Mouse (Mus musculus): ENCODE data around the gene H2afy.

Gene H2afy

DNA sequence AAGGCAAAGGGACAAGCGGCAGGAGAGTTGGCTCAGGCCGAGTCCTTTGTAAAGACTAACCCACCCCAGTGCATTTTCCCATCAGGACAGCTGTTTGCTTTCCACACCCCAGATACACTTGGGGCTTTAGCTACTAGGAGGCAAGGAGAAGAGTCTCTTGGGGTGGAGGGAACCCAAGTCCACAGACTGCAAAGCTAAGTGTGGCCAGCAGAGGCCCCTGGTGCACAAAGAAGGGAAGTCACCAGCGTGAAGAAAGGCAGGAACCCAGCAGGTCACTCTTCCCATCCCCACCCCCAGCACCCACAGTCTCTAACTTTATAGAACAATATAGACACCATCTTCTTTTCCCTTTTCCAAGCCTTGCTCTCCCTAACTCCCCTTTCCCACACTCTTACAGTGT, 9.4 kb upstream of the H2afy start:
- peak in 1 of 2 experiments; percentile 41 for DNase-seq (ENCODE audit: low spot score in 2 of 2)

DNA sequence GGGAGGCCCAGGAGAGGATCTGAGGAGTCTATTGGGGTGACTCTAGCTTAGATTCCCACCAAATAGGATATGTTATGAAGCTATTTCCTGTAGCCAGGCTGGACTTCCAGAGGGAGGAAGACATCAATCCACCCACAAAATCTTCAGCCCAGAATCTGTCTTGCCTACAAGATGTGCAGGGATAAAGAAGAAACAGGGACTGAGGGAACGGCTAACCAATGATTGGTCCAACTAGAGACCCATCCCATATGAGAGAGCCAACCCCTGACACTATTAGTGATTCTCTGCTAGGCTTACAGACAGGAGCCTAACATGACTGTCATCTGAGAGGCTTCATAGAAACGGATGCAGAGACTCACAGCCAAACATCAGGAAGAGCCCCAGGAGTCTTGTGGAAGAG, 7.9 kb upstream of the H2afy start:
- no peak for DNase-seq (ENCODE audit: low spot score in 2 of 2)

DNA sequence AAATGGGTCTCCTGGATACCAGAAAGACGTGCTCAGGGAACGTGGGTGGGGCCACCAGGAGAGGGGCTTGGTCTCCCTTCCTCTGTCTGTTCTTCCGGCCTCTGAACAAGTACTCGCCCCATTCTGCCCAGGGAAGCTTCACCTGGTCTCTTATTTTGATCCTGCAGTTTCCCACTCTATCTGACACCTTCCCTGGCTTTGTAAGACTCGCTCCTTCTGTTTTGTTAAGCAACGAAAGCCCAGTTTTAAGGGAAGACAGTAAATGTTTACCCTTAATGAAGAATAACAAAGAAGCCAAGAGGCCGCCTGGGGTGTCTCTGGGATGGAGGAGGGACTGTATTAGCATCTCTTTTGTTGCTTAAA, 7.0 kb upstream of the H2afy start:
- no peak for DNase-seq (ENCODE audit: low spot score in 2 of 2)

DNA sequence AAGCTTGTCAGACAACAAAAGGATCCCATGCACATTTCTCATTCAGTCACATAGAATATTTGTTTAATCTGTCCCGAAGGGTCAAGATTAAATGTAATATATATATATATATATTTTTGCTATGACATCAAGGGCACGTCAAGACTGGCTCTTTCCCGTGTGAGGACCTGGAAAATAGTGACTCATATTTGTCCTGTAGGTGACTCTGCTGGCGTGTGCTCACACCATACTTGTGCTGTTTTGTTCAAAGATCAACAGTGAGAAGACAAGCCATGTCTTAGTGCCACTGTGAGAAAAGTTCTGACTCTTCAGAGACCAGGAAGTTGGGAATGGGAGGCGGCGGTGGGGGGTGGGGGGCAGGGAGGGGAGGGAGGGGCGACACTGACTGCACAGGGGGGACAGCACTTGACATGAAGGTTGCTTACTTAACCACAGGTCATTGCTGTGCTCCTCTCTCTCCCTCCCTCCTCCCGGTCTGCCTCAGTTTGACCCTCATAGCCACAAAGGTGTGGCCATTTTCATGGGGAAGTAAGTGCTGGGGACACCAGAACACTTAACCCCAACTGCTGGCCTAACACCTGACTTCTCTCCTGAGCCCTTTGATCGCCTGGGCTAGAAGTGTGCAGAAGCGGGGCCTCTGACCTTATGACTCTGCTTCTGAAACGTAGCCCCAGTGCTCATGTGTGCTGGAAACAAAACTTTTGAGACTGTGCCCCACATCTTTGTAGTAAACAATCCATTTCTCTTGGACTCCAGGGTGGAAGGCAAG, 6.4 kb upstream of the H2afy start:
- DNase-seq (ENCODE audit: low spot score in 2 of 2): no peak

- DNase-seq (ENCODE audit: low spot score in 2 of 2): no peak
Observed at GRCm38 (mm10) chr13:56139167-56139751, 3.1 kb upstream of the H2afy start.

- DNase-seq (ENCODE audit: low spot score in 2 of 2): peak; percentile 60 to 67
Observed at GRCm38 (mm10) chr13:56135231-56136052, 719 bp downstream of the H2afy start.

DNA sequence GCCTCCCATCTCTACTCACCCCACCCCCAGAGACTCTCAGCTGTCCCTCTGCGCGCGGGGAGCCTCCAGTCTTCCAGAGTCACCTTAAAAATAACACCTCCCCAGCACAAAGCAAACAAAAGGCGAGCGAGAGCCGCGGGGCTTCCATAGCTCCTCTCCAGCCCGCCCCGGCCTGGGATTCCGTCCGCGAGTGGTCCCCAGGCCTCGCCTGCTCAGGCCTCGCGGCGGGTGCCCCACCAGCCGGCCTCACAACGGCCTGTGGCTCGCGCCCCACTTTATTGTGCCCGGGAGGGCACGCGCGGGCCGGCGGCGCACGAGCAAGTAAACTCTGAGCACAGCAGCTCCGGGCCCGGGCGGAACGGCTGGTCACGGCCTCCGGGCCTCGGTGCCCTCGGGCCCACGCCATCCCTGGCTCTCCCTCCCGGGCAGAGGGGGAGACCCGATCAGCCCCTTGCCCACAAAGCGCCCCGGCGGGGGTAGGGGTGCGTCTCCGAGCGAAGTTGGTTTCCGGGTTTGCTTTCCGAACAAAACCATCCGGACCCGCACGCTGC, 1.5 kb downstream of the H2afy start:
- DNase-seq (ENCODE audit: low spot score in 2 of 2): peak; percentile 37 to 43

DNA sequence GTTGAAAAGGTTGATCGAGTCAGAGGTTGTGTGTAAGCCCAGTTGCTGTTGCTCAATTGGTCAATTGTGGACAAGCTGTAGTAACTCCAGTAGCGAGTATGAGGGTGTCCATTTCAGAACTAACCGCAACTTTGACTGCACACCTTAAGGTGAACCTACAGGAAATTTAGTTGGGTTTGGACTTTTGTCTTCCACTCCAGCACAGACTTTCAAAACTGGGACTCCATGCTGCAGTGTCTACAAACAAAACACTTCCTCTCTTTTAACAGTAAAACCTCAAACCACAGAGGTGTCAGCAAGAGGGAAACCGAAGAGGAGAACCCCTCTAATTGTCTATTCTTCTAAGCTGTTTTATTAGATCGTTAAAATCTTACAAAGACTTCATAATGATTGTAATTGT, 2.1 kb downstream of the H2afy start:
- peak; percentile 30 to 45 for DNase-seq (ENCODE audit: low spot score in 2 of 2)

DNA sequence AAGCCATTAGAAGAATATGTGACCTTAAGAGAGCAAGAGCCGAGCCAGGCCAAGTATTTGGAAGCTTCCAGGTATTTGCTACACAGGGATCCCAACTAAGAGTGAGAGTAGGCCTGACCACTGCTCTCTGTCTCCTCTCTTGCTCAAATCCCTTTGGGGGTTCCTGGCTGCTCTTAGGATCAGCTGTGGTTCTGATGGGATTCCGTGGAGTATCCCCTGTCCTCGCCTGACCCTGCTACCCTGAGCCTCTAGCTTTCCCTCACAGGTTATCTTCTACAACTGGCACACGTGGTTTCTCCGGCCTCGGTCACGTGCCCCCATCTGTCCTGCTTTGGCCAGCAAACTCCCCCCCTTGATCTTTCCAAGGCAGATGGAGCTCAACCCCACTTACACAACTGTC, 3.2 kb downstream of the H2afy start:
- DNase-seq (ENCODE audit: low spot score in 2 of 2): no peak

DNA sequence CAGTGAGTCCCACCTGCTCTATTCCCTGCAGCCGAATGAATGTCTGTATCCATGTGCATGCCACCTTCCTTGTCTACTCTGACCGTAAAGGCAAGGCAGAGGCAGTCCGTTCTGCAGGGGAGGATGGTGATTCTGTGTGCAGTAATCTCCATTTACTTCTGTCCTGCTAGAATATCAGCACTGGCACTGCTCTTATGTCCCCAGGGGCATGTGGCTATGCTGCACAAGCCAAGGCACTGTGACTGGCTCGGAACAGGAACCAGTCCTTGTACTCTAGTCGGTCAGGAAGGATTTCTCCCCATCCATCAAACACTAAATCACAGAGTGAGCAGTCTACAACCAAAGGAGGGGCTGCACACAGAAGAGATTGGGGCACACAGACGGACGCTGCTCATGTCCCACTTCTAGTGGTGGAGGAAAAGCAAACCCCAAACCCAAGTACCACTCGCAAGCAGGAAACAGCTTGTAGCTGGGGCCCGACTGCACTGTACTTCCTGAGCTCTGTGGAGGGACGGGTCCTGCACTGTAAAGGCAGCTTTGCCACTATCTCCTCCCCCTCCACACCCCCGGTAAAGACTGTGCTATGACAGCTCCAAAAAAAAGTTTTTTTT, 3.7 kb downstream of the H2afy start:
- peak; percentile 33 to 39 for DNase-seq (ENCODE audit: low spot score in 2 of 2)

DNA sequence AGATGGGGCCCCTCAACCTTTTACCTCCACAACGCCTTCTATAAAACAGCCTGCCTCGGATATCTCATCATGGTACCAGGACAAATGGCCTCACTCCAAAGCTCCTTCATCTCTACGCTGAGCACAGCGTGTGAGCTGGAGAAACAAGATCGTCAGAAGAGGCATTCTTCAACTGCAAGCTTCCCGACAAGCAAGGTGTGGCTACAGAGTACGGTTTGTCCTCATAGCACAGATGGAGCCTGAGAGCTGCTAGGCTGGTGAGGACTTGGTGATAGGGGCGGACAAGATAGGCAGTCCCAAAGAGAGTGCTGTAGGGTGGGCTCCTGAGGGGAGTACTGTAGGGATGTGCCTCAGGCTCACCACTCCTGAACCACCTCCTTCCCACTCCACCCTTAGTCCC, 5.6 kb downstream of the H2afy start:
- no peak for DNase-seq (ENCODE audit: low spot score in 2 of 2)

GRCm38 (mm10) chr13:56129578-56129977, 6.6 kb downstream of the H2afy start:
- DNase-seq (ENCODE audit: low spot score in 2 of 2): no peak

DNA sequence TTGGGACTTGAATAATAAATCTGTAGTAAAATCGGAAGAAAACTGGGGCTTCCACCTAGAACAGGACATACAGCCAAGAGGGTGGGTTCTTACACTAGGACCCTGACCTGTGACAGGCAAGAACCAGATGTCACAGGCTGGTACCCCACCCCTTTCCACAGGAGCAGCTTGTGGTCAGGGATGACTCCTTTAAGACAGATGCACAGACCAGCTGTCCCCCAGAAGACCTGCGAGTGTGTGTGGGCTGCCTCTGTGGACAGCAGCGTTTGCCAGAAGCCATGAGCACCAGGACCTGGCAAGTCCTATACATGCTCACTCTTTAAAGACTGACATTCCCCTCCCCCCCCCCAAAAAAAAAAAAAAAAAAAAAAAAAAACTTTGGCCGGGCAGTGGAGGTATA, 7.1 kb downstream of the H2afy start:
- DNase-seq (ENCODE audit: low spot score in 2 of 2): no peak

DNA sequence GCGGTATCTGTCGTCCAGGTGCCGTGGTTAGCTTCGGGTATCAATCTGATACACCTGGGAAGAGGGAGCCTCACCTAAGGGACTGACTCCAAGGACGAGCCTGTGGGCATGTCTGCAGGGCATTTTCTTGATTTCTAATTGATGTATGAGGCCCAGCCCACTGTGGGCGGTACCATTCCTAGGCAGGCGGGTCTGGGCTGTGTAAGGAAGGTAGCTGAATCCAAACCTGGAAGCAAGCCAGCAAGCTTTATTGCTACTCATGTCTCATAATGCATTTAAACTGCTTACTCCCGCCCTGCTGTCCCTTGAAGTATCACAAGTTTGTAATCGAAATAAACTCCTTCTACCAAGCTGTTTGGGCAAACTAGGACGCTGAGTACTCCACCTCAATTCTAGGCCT, 10.5 kb downstream of the H2afy start:
- DNase-seq (ENCODE audit: low spot score in 2 of 2): no peak

DNA sequence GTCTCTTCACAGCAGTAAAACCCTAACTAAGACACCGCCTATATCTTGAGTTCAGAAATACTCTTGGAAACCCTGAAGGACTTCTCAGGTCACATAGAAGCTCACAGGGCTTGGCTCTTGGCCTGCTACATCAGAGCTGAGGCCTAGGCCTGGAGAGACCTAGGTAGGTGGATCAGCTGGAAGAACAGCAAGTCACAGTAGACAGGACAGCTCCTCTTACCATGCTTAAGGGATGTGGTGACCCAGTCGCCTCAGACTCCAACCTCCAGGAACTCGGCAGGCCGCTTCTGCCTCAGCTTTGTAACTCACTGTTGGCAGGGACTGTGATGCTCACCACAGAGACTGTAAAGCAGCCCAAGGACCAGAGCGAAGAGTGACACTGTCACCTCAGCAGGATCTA, 13.1 kb downstream of the H2afy start:
- DNase-seq (ENCODE audit: low spot score in 2 of 2): no peak

GRCm38 (mm10) chr13:56117991-56118765, 18.0 kb downstream of the H2afy start:
- no peak for DNase-seq (ENCODE audit: low spot score in 2 of 2)

- no peak for DNase-seq (ENCODE audit: low spot score in 2 of 2)
Observed at GRCm38 (mm10) chr13:56115906-56116305, 20.3 kb downstream of the H2afy start.

DNA sequence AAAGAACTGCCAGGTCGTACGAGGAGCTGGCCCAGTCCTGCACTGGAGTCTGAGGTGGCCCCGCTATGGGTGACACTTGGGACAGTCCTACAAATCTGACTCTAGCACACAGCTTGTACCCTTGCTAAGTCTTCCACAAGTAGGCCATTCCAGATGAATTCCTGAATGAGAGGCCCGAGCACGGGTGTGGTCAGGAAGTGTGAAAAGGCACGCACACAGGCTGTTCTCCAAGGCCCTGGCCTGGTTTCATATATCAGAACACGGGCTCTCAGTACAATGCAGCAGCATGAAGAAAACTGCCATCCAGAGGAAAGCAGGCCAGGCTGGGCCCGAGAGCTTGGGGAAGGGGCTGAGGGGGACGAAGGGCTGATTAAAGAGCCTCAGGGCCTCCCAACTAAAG, 20.8 kb downstream of the H2afy start:
- no peak for DNase-seq (ENCODE audit: low spot score in 2 of 2)

DNA sequence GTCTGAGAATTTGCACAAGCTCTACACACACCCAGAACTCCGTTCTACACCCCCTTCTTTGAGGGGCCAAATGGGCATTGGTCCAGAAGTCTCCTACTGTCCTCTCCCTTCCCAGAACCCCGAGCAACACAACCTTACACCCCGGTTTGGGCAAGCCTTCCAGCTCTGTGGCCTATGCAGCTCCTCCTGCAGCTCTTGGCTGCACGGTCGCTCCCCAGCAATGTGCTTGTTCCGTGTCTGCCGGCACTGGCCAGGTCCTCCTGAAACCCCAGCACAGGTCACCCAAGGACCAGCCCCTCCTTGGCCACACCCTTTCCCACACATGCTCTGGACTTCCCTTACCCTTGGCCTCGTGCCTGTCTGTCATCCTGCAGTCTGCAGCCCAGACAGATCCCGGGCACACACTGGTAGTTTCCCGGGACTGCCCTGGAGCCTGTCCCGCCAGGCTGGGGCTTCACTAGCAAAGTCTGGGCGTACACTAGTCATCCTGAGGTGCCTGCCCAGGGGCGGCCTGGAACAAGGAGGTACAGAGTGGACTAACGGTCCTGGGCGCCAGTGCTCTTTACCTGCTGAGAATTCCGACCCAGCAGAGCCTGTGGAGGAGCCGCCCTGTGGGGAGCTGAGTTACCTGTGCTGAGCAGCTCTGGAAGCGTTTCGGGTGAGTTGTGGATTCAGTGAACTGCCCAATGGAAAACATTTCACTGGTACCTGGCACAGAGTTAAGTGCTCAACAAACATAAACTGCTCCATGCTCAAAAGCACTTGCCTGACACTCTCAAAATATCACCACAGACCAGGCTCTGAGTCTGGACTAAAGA, 22.5 kb downstream of the H2afy start:
- DNase-seq (ENCODE audit: low spot score in 2 of 2): no peak

GRCm38 (mm10) chr13:56112980-56113379, 23.2 kb downstream of the H2afy start:
- no peak for DNase-seq (ENCODE audit: low spot score in 2 of 2)

GRCm38 (mm10) chr13:56112496-56112895, 23.7 kb downstream of the H2afy start:
- no peak for DNase-seq (ENCODE audit: low spot score in 2 of 2)

All from natural killer cell, adult 2 months (primary cell).